Mouse (Mus musculus) midbrain, embryonic 11.5 days (tissue): ENCODE data around the gene Notch2. TPM values are rescaled to one million over a fixed set of nuclear protein-coding genes. Genes with fewer than 3 reads are reported as not detected.

Experiments used
- ATAC-seq: fragments of 200-750 bp; cut with Nextera tagmentation; 2 replicates; pipeline ENCODE4 v1.8.0; 2017; ENCODE audit warnings: moderate TSS enrichment, moderate library complexity; ENCODE audit not compliant: low FRiP score
- DNase-seq: peaks from one replicate; pipeline ENCODE4 v3.0.0; 2015; ENCODE audit warnings: low spot score; ENCODE audit errors: missing footprints
- H3K27ac ChIP-seq: fragments of 300-500 bp; sonication (generic); 2 replicates; pipeline ENCODE4 v1.5.1; 2014; ENCODE audit warnings: low read depth, low read length
- H3K27me3 ChIP-seq: fragments of 300-500 bp; sonication (generic); 2 replicates; pipeline ENCODE4 v1.6.1; 2014; ENCODE audit warnings: mild to moderate bottlenecking, low read length, moderate library complexity, mixed read lengths; ENCODE audit not compliant: control insufficient read depth, insufficient read depth
- H3K36me3 ChIP-seq: fragments of 300-500 bp; sonication (generic); 2 replicates; pipeline ENCODE4 v1.6.1; 2014; ENCODE audit warnings: mild to moderate bottlenecking, low read length, moderate library complexity, mixed read lengths; ENCODE audit not compliant: control insufficient read depth, insufficient read depth
- H3K4me1 ChIP-seq: fragments of 300-500 bp; sonication (generic); 2 replicates; pipeline ENCODE4 v1.6.1; 2014; ENCODE audit warnings: low read length; ENCODE audit not compliant: control insufficient read depth, insufficient read depth
- H3K4me2 ChIP-seq: fragments of 300-500 bp; sonication (generic); 2 replicates; pipeline ENCODE4 v1.6.1; 2014; ENCODE audit warnings: mild to moderate bottlenecking, moderate library complexity
- H3K4me3 ChIP-seq: fragments of 300-500 bp; sonication (generic); 2 replicates; pipeline ENCODE4 v1.5.1; 2014; ENCODE audit warnings: low read depth, low read length
- H3K9ac ChIP-seq: fragments of 300-500 bp; sonication (generic); 2 replicates; pipeline ENCODE4 v1.6.1; 2014; ENCODE audit warnings: low read length
- H3K9me3 ChIP-seq: fragments of 300-500 bp; sonication (generic); 2 replicates; pipeline ENCODE4 v1.6.1; 2016; ENCODE audit warnings: low read length; ENCODE audit not compliant: control insufficient read depth
- WGBS: fragments of 180-500 bp; shearing (Covaris S2); extraction: QIAGEN DNeasy Blood & Tissue Kit; methylation state at CpG from one replicate; pipeline ENCODE4 v1.1.7; 2014; 5-methylcytosine and 5-hydroxymethylcytosine counted together
- polyA plus RNA-seq: library from polyadenylated mRNA; unstranded; fragments of >200 nt; fragmentation: Nextera tagmentation; extraction: Ambion mirVana; gene quantifications from 2 replicates; pipeline ENCODE4 v1.2.1, GENCODE M21; 2014

The Notch2 gene
- polyA plus RNA-seq, 1 experiment from 2014 or later = 17.6 TPM

DNA sequence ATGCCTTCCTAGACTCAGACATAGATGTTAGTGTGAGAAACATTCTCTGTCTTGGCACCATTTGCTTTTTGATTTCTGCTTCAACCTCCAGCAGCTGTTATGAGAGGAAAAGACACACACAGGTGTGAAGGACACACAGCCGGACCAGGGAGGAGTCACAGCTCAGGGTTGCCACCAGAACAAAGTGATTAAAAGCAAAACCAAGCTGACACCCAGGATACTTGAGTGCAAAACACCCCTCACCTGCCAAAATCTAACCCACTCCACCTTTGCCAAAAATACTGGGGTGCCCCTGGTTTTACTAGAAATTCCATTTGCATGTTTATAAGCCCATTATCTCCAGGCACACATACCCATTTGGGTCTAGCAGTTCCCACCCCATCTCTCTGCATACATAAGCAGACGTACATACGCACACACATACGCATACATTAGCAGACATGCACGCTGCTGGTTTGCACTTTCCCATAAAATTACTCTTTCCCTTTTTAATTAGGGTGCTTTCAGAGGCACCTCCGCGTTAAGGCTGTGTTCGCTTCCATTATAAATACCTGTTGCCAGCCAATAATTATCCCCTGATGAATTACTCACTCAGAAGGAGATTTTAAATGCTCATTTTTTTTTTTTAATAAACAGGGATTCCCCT lies 7.2 kb upstream of the Notch2 start:
- ATAC-seq = no peak
- Histone ChIP-seq H3K4me3 (no peak overlapping the region), H3K9ac (no peak overlapping the region), H3K9me3 (no peaks in the 10 kb centered on the region), H3K4me2 (no peak overlapping the region), H3K27me3 (0 out of 2 replicates have a peak, but pooled peaks cover 2% of the 10 kb centered on the region), H3K27ac (no peak overlapping the region), H3K4me1 (peaks cover 7% of the 10 kb centered on the region; the same call in 1 of the 2 replicates), H3K36me3 (no peaks in the 10 kb centered on the region)
- DNase-seq = no peak
- 91% methylated on average over 8 of the region's 8 CpGs for WGBS

DNA sequence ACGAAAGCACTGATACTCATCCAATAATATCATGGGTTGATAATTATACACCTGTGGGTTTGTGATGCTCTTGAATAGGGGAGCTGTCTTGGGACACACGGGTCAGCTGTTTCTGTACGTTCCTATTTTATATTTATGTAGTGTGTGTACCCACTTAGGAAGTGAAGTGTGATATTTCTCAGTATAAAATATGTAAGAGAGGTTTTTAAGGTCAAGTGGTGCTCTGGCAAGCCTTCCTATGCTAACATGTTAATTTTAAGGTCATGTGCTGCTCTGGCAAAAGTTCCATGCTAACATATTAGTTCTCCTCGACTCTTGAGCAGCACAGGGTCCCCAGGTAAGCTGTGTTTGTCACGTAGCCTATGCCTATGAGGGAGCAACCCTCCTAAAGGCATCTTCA lies 6.4 kb upstream of the Notch2 start:
- WGBS = 89% methylated on average over 5 of the region's 5 CpGs
- ATAC-seq = no peak

GRCm38 (mm10) chr3:98008143-98008542 lies 5.2 kb upstream of the Notch2 start:
- H3K4me3 ChIP-seq = no peak overlapping the region
- DNase-seq = no peak
- peaks cover 7% of the 10 kb centered on the region; the same call in 1 of the 2 replicates for H3K4me1 ChIP-seq
- no peak for ATAC-seq
- H3K9ac ChIP-seq = no peak overlapping the region
- no peak overlapping the region for H3K27ac ChIP-seq
- no peak overlapping the region for H3K4me2 ChIP-seq
- 0 out of 2 replicates have a peak, but pooled peaks cover 2% of the 10 kb centered on the region for H3K27me3 ChIP-seq
- H3K9me3 ChIP-seq = no peaks in the 10 kb centered on the region
- no peaks in the 10 kb centered on the region for H3K36me3 ChIP-seq
- 91% methylated on average over 6 of the region's 6 CpGs for WGBS

More for the DNA sequence above, 6.4 kb upstream of the Notch2 start:
- Histone ChIP-seq H3K9me3 (no peaks in the 10 kb centered on the region), H3K36me3 (no peaks in the 10 kb centered on the region), H3K4me2 (no peak overlapping the region), H3K27ac (no peak overlapping the region), H3K9ac (no peak overlapping the region), H3K4me3 (no peak overlapping the region), H3K4me1 (peaks cover 7% of the 10 kb centered on the region; the same call in 1 of the 2 replicates), H3K27me3 (0 out of 2 replicates have a peak, but pooled peaks cover 2% of the 10 kb centered on the region)
- DNase-seq = no peak

DNA sequence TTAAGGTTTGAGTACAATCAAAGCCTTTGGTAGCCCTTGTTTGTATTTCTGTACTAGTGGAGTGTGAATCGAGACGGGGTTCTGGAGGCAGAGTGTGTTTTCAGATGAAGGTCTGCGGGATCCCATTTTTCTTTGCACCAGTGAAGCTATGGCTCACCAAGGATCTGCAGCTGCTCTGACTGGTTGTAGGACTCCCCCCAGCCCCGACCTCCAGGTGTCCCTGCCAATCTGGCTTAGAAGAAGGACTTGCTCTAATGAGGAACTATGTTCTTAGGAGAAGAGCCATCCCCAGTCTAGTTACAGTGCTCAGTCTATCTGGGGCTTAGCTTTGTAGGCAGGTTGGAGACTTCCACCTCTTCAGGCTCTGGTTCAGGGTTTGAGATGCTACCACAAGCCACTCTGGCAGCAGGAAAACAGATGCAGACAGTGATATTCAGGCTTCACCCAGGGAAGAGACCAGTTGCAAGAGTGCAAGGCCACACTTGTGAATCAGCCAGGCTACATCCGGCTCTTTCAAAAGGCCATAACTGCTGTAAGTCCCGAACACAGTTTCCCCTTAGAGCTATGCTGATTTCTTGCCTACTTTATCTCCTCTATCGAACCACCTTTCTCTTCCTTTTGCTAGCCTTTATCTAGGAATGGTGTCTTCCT lies 4.0 kb upstream of the Notch2 start:
- Histone ChIP-seq H3K4me1 (peaks cover 9% of the 10 kb centered on the region; the same call in 1 of the 2 replicates), H3K27me3 (0 out of 2 replicates have a peak, but pooled peaks cover 2% of the 10 kb centered on the region), H3K4me3 (no peak overlapping the region), H3K27ac (no peak overlapping the region), H3K36me3 (no peaks in the 10 kb centered on the region), H3K9ac (no peak overlapping the region), H3K9me3 (no peaks in the 10 kb centered on the region), H3K4me2 (no peak overlapping the region)
- DNase-seq (no peak), ATAC-seq (no peak)
- WGBS = 53% methylated on average over 7 of the region's 7 CpGs

DNA sequence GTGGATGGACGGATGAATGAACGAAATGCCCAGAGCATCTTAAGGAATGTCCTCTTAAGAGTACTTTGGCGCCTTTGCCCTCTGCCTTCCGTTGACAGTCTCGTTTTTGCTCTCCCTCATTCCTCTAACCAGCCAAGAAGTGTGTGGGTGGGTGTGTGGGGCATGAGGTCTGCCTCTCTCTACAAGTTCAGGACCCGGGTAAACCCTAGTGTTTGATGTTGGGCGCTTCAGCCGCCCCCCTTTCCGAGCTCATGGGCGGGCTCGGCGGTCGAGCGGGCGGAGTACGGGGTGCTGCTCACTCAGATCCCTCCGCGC lies 284 bp upstream of the Notch2 start:
- peak overlapping the region; percentile 80 for H3K4me2 ChIP-seq
- H3K27me3 ChIP-seq = 0 out of 2 replicates have a peak, but pooled peaks cover 2% of the 10 kb centered on the region
- no peak overlapping the region for H3K27ac ChIP-seq
- peak overlapping the region; percentile 56 for H3K9ac ChIP-seq
- peak overlapping the region; percentile 80 for H3K4me3 ChIP-seq
- H3K36me3 ChIP-seq = no peaks in the 10 kb centered on the region
- ATAC-seq (no peak), DNase-seq (no peak)
- WGBS = under 1% methylated on average over 18 of the region's 18 CpGs
- H3K4me1 ChIP-seq = peaks cover 22% of the 10 kb centered on the region
- H3K9me3 ChIP-seq = no peaks in the 10 kb centered on the region

- Histone ChIP-seq H3K4me3 (peak overlapping the region; percentile 80; the same call in 1 of the 2 replicates), H3K27me3 (no peaks in the 10 kb centered on the region), H3K27ac (no peak overlapping the region), H3K9me3 (no peaks in the 10 kb centered on the region), H3K4me1 (peaks cover 23% of the 10 kb centered on the region), H3K4me2 (peak overlapping the region; percentile 80), H3K9ac (peak overlapping the region; percentile 16; the same call in 1 of the 2 replicates), H3K36me3 (no peaks in the 10 kb centered on the region)
- WGBS = 67% methylated on average over 14 of the region's 14 CpGs
- ATAC-seq = no peak
- DNase-seq = no peak
Observed at GRCm38 (mm10) chr3:98015205-98016171, 2.2 kb downstream of the Notch2 start.

DNA sequence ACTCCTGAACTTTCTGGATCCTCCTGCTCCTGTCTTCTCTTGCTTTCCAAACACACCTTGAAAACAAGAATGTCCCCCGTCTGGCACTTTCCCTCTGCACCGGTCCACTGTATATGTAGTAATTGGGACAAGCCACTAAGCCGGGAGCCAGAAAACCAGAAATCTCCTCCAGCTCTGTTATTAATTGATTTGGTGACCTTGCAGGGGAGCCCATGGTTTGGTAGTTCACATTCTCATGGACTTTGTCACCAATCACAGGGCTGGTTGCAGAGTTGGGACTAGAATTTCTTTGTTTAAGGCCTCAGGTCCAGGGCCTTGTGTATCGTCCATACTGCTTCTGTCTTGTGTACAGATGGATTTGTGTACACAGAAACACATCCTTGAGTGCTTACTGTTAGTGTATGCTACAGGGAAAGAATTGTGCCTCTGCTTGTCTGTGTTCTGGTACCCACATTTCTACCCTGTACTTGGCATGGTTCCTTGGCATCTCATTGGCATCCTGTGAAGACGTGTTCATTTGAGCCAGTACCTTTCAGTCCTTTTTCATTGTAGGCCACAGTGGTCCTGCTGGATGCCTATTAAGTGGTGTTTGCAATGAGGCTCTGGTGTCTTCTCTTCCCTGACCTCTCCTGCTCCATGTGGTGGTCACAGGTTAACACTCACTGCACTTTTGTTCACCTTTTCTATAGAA lies 3.7 kb downstream of the Notch2 start:
- Histone ChIP-seq H3K9me3 (no peaks in the 10 kb centered on the region), H3K27ac (no peak overlapping the region), H3K27me3 (no peaks in the 10 kb centered on the region), H3K4me1 (peaks cover 23% of the 10 kb centered on the region), H3K36me3 (no peaks in the 10 kb centered on the region), H3K9ac (no peak overlapping the region), H3K4me2 (no peak overlapping the region), H3K4me3 (no peak overlapping the region)
- no peak for DNase-seq
- WGBS = 71% methylated on average over 5 of the region's 5 CpGs
- ATAC-seq = no peak

DNA sequence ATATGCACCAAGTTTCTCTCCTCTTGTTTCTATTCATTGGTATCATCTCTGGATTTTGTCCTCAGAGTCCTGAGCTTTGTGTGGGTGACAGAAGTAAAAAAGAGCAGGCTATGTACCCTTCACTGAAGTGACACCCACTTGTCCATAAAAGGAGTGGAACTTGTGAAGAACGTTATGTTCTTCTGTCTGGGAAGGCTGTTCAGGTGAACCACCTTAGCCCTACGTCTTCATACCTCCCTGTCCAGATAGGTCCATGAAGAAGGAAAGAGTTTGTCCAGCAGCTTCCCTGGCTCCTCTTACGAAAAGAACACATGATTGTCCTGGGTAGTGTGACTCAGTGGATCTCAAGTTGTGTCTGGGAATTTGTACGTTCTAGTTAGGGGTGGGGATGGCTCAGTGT lies 4.9 kb downstream of the Notch2 start:
- Histone ChIP-seq H3K4me2 (no peak overlapping the region), H3K4me3 (no peak overlapping the region), H3K9ac (no peak overlapping the region), H3K9me3 (no peaks in the 10 kb centered on the region), H3K27ac (no peak overlapping the region), H3K36me3 (no peaks in the 10 kb centered on the region), H3K27me3 (no peaks in the 10 kb centered on the region), H3K4me1 (peaks cover 23% of the 10 kb centered on the region)
- WGBS = 86% methylated on average over 4 of the region's 4 CpGs
- ATAC-seq = no peak
- DNase-seq = no peak
